Mouse (Mus musculus): ENCODE results near the gene Pip4p1. TPM values are rescaled to one million over a fixed set of nuclear protein-coding genes. Genes with fewer than 3 reads are reported as not detected.

The Pip4p1 gene
- 98.7 and 110 TPM in 2 replicates for polyA plus RNA-seq (2012; rRNA removed; ENCODE audit: low replicate concordance)

GRCm38 (mm10) chr14:50930754-50931492 is at the start of gene Pip4p1, which contains the start of gene Pnp:
TSS of gene Pip4p1 (minus strand) at chr14:50930856.
TSS of gene Pnp (plus strand) at chr14:50931082.

DNA sequence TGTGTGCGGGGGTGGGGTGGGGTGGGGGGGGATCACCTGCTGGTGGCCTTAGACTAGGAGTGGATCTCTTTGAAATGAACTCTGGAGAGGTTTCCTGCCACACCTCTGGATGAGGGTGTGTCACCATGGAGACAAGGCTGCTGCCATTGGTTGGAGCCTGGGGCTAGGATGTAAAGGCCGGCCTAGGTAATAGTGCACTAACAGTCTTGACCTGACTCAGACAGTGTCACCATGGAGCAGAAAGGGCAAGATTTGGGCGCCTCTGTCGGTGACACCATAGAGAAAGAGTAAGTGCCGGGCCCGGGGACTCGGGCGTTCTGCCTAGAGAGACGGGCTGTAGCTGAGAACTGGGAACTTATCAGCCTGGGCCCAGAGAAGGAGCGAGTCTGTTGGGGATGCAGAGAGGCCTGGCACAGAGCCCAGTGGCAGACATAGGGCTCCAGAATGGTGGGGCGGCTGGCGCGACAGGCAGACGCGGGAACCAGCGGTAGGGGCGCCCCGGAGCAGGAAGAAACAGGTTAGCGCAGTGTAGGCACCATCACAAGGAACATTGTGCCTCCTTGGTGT is 25.4 kb upstream of the Pip4p1 start, which contains the start of gene Pnp2:
Pnp2 (plus strand) TSS at position 51 of the 567 bp plus-strand sequence.

DNA sequence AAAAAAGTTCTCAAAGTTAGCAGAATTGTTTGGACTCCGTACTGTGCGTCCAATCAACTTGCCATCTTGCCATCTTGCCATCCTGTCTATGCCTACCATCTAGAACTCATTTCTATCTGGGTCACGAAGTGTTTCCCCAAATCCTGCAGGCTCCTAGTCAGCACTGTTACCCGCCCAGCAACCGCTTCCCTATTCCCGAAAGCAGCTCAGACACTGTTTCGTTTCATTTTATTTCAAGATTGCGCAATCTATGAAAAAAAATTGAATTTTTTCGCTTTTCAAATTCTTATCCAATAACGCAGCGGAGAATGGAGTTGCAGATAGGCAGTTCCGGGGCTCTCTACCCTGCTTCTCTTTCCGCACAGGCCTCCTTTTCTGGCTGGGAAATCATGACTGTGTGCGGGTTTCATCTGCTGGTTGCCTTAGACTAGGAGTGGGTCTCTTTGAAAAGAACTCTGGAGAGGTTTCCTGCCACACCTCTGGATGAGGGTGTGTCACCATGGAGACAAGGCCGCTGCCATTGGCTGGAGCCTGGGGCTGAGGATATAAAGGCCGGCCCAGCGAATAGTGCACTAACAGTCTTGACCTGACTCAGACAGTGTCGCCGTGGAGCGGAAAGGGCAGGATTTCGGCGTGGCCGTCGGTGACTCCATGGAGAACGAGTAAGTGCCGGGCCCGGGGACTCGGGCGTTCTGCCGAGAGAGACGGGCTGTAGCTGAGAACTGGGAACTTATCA is 13.4 kb upstream of the Pip4p1 start, which contains the start of gene Gm49342:
Gm49342 (plus strand) TSS at position 586 of the 736 bp plus-strand sequence.

GRCm38 (mm10) chr14:50924281-50925064 is 6.2 kb downstream of the Pip4p1 start, which contains the start of the genes Osgep and Apex1:
TSS of gene Osgep (minus strand) at chr14:50924893.
TSS of gene Apex1 (plus strand) at chr14:50924968.

DNA sequence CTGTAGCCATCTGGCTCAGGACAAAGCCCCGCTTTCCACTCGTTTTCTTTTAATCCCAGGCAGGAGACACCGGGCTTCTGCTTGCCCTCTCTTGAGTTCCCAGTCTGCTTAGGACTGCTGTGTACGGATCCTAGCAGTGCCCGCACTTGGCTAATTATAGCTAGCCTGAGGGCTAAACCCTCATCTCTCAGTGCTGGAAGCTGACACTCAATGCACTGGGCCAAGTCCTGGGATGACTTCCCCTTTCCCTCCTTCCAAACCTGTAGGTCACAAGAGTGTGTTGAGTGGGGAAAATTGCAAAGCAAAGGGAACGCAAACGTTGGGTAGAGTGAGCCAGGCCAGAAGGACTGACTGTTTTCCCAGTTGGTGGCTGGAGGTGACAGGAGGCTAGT is 33.3 kb downstream of the Pip4p1 start, which contains the start of gene Klhl33:
Klhl33 (minus strand) TSS at position 134 of the 392 bp plus-strand sequence.

Other genes starting within 250 kb of the Pip4p1 start
- not detected in 2 replicates for gene Olfr747, start 237.7 kb downstream of the Pip4p1 start, polyA plus RNA-seq (2012; rRNA removed; ENCODE audit: low replicate concordance)
- gene Olfr748, start 223.5 kb downstream of the Pip4p1 start, polyA plus RNA-seq (2012; rRNA removed; ENCODE audit: low replicate concordance): not detected in 2 replicates
- not detected in 2 replicates for gene Olfr749, start 185.8 kb downstream of the Pip4p1 start, polyA plus RNA-seq (2012; rRNA removed; ENCODE audit: low replicate concordance)
- 26.7 and 39.9 TPM in 2 replicates for gene Ttc5, start 145.3 kb downstream of the Pip4p1 start, polyA plus RNA-seq (2012; rRNA removed; ENCODE audit: low replicate concordance)
- gene Ccnb1ip1, start 123.1 kb downstream of the Pip4p1 start, polyA plus RNA-seq (2012; rRNA removed; ENCODE audit: low replicate concordance): not detected in 2 replicates
- gene Parp2, start 123.0 kb downstream of the Pip4p1 start, polyA plus RNA-seq (2012; rRNA removed; ENCODE audit: low replicate concordance): 17.6 and 22.6 TPM in 2 replicates
- gene Tep1, start 60.3 kb downstream of the Pip4p1 start, polyA plus RNA-seq (2012; rRNA removed; ENCODE audit: low replicate concordance): 42.1 and 45.4 TPM in 2 replicates
- gene Klhl33, start 33.3 kb downstream of the Pip4p1 start, polyA plus RNA-seq (2012; rRNA removed; ENCODE audit: low replicate concordance): 1.4 and 5.6 TPM in 2 replicates
- gene Osgep, start 6.0 kb downstream of the Pip4p1 start, polyA plus RNA-seq (2012; rRNA removed; ENCODE audit: low replicate concordance): 96.7 and 170 TPM in 2 replicates
- gene Apex1, start 5.9 kb downstream of the Pip4p1 start, polyA plus RNA-seq (2012; rRNA removed; ENCODE audit: low replicate concordance): 50.6 and 81.1 TPM in 2 replicates
- gene Pnp, start 226 bp upstream of the Pip4p1 start, polyA plus RNA-seq (2012; rRNA removed; ENCODE audit: low replicate concordance): 65.9 and 76.6 TPM in 2 replicates
- gene Gm49342, start 13.7 kb upstream of the Pip4p1 start, polyA plus RNA-seq (2012; rRNA removed; ENCODE audit: low replicate concordance): 54.4 and 76.0 TPM in 2 replicates
- gene Pnp2, start 25.1 kb upstream of the Pip4p1 start, polyA plus RNA-seq (2012; rRNA removed; ENCODE audit: low replicate concordance): 2.7 and 4.3 TPM in 2 replicates
- 0.47 and 0.87 TPM in 2 replicates for gene Rnase10, start 76.9 kb upstream of the Pip4p1 start, polyA plus RNA-seq (2012; rRNA removed; ENCODE audit: low replicate concordance)
- 0.10 and 0.30 TPM in 2 replicates for gene Rnase9, start 111.0 kb upstream of the Pip4p1 start, polyA plus RNA-seq (2012; rRNA removed; ENCODE audit: low replicate concordance)
- not detected in 2 replicates for gene Rnase11, start 119.3 kb upstream of the Pip4p1 start, polyA plus RNA-seq (2012; rRNA removed; ENCODE audit: low replicate concordance)
- 0.72 TPM in 1 of 2 replicates, not detected in the other for gene Rnase12, start 126.8 kb upstream of the Pip4p1 start, polyA plus RNA-seq (2012; rRNA removed; ENCODE audit: low replicate concordance)
- gene Olfr750, start 143.6 kb upstream of the Pip4p1 start, polyA plus RNA-seq (2012; rRNA removed; ENCODE audit: low replicate concordance): not detected in 2 replicates
- 351 and 371 TPM in 2 replicates for gene Rnase4, start 160.2 kb upstream of the Pip4p1 start, polyA plus RNA-seq (2012; rRNA removed; ENCODE audit: low replicate concordance)
- gene Ang, start 160.3 kb upstream of the Pip4p1 start, polyA plus RNA-seq (2012; rRNA removed; ENCODE audit: low replicate concordance): 28.9 and 32.3 TPM in 2 replicates
- not detected in 2 replicates for gene Eddm3b, start 183.6 kb upstream of the Pip4p1 start, polyA plus RNA-seq (2012; rRNA removed; ENCODE audit: low replicate concordance)
- 8.0 and 12.6 TPM in 2 replicates for gene Rnase6, start 193.1 kb upstream of the Pip4p1 start, polyA plus RNA-seq (2012; rRNA removed; ENCODE audit: low replicate concordance)
- 0.24 and 3.5 TPM in 2 replicates for gene Rnase1, start 215.9 kb upstream of the Pip4p1 start, polyA plus RNA-seq (2012; rRNA removed; ENCODE audit: low replicate concordance)
- gene Rnase2b, start 231.4 kb upstream of the Pip4p1 start, polyA plus RNA-seq (2012; rRNA removed; ENCODE audit: low replicate concordance): not detected in 2 replicates